Mouse (Mus musculus) neural tube, embryonic 12.5 days (tissue): ENCODE results near the gene Wnt5b. TPM values are rescaled to one million over a fixed set of nuclear protein-coding genes. Genes with fewer than 3 reads are reported as not detected.

Source experiments
- ATAC-seq: fragments of 200-750 bp; cut with Nextera tagmentation; 2 replicates; pipeline ENCODE4 v1.8.0; 2017; ENCODE audit warnings: low read depth, mild to moderate bottlenecking, moderate TSS enrichment, moderate library complexity; ENCODE audit not compliant: low FRiP score
- H3K27ac ChIP-seq: fragments of 300-500 bp; sonication (generic); 2 replicates; pipeline ENCODE4 v1.5.1; 2016
- H3K27me3 ChIP-seq: fragments of 300-500 bp; sonication (generic); replicated peaks from 2 replicates; pipeline ENCODE4 v1.6.1; 2016; ENCODE audit warnings: mild to moderate bottlenecking
- H3K36me3 ChIP-seq: fragments of 300-500 bp; sonication (generic); 2 replicates; pipeline ENCODE4 v1.6.1; 2016; ENCODE audit warnings: mild to moderate bottlenecking
- H3K4me1 ChIP-seq: fragments of 300-500 bp; sonication (generic); 2 replicates; pipeline ENCODE4 v1.6.1; 2016
- H3K4me2 ChIP-seq: fragments of 300-500 bp; sonication (generic); replicated peaks from 2 replicates; pipeline ENCODE4 v1.6.1; 2016; ENCODE audit warnings: mild to moderate bottlenecking
- H3K4me3 ChIP-seq: fragments of 300-500 bp; sonication (generic); 2 replicates; pipeline ENCODE4 v1.5.1; 2016
- H3K9ac ChIP-seq: fragments of 300-500 bp; sonication (generic); 2 replicates; pipeline ENCODE4 v1.6.1; 2016; ENCODE audit warnings: mild to moderate bottlenecking
- H3K9me3 ChIP-seq: fragments of 300-500 bp; sonication (generic); 2 replicates; pipeline ENCODE4 v1.6.1; 2016; ENCODE audit warnings: mild to moderate bottlenecking
- WGBS: fragments of 180-500 bp; shearing (Covaris S2); methylation state at CpG from one replicate; pipeline ENCODE4 v1.1.7; 2016; 5-methylcytosine and 5-hydroxymethylcytosine counted together
- polyA plus RNA-seq: library from polyadenylated mRNA; unstranded; fragments of >200 nt; fragmentation: Nextera tagmentation; extraction: Ambion mirVana; gene quantifications from 2 replicates; pipeline ENCODE4 v1.2.1, GENCODE M21; 2016

Wnt5b gene
- polyA plus RNA-seq: 6.2 and 8.3 TPM in 2 replicates

GRCm38 (mm10) chr6:119543803-119544517 lies at the start of gene Wnt5b:
Gene Wnt5b (minus strand): TSS chr6:119544347.
- peak within 1 kb of the TSS; percentile 99 for H3K4me2 ChIP-seq
- H3K27me3 ChIP-seq: peaks cover 22% of the 10 kb centered on the region
- peak within 1 kb of the TSS; percentile 78 for H3K9ac ChIP-seq
- peak within 1 kb of the TSS; percentile 77 for H3K4me3 ChIP-seq
- ATAC-seq: peak; percentile 81
- under 1% methylated on average over 95 of the region's 120 CpGs for WGBS
- H3K36me3 ChIP-seq: no peaks in the 10 kb centered on the region
- no peaks in the 10 kb centered on the region for H3K9me3 ChIP-seq
- H3K4me1 ChIP-seq: peaks cover 13% of the 10 kb centered on the region
- H3K27ac ChIP-seq: no peak within 1 kb of the TSS

GRCm38 (mm10) chr6:119590872-119591271 lies 46.7 kb upstream of the Wnt5b start:
- H3K4me3 ChIP-seq: no peak overlapping the region
- H3K9me3 ChIP-seq: no peaks in the 10 kb centered on the region
- no peak for ATAC-seq
- peaks cover 5% of the 10 kb centered on the region; the same call in 1 of the 2 replicates for H3K36me3 ChIP-seq
- 66% methylated on average over 2 of the region's 2 CpGs for WGBS
- H3K4me2 ChIP-seq: no peak overlapping the region
- no peak overlapping the region for H3K27ac ChIP-seq
- H3K4me1 ChIP-seq: peaks cover 4% of the 10 kb centered on the region
- no peak overlapping the region for H3K9ac ChIP-seq
- H3K27me3 ChIP-seq: no peaks in the 10 kb centered on the region

- ATAC-seq: no peak
- H3K9ac ChIP-seq: no peak overlapping the region
- no peaks in the 10 kb centered on the region for H3K9me3 ChIP-seq
- no peak overlapping the region for H3K4me3 ChIP-seq
- H3K4me2 ChIP-seq: no peak overlapping the region
- H3K27ac ChIP-seq: no peak overlapping the region
- H3K4me1 ChIP-seq: peaks cover 4% of the 10 kb centered on the region
- 87% methylated on average over 2 of the region's 2 CpGs for WGBS
- no peaks in the 10 kb centered on the region for H3K27me3 ChIP-seq
- H3K36me3 ChIP-seq: no peaks in the 10 kb centered on the region; the same call in 1 of the 2 replicates
Measured at GRCm38 (mm10) chr6:119587897-119588296, 43.8 kb upstream of the Wnt5b start.

- Histone ChIP-seq H3K27me3 (no peaks in the 10 kb centered on the region), H3K27ac (no peak overlapping the region), H3K36me3 (no peaks in the 10 kb centered on the region; the same call in 1 of the 2 replicates), H3K9me3 (no peaks in the 10 kb centered on the region), H3K4me1 (peaks cover 4% of the 10 kb centered on the region), H3K4me3 (no peak overlapping the region), H3K9ac (no peak overlapping the region), H3K4me2 (no peak overlapping the region)
- ATAC-seq: no peak
Measured at GRCm38 (mm10) chr6:119587454-119587853, 43.3 kb upstream of the Wnt5b start.

GRCm38 (mm10) chr6:119585652-119586375 lies 41.7 kb upstream of the Wnt5b start:
- no peaks in the 10 kb centered on the region for H3K36me3 ChIP-seq
- no peak overlapping the region for H3K4me2 ChIP-seq
- H3K27me3 ChIP-seq: no peaks in the 10 kb centered on the region
- H3K9ac ChIP-seq: no peak overlapping the region
- H3K9me3 ChIP-seq: no peaks in the 10 kb centered on the region
- 76% methylated on average over 5 of the region's 5 CpGs for WGBS
- no peak for ATAC-seq
- H3K4me3 ChIP-seq: no peak overlapping the region
- H3K4me1 ChIP-seq: peaks cover 4% of the 10 kb centered on the region
- no peak overlapping the region for H3K27ac ChIP-seq

- ATAC-seq: no peak
- 13% methylated on average over 1 of the region's 1 CpGs for WGBS
- peaks cover 4% of the 10 kb centered on the region for H3K4me1 ChIP-seq
- H3K27ac ChIP-seq: no peak overlapping the region
- no peaks in the 10 kb centered on the region for H3K36me3 ChIP-seq
- H3K27me3 ChIP-seq: no peaks in the 10 kb centered on the region
- no peaks in the 10 kb centered on the region for H3K9me3 ChIP-seq
- H3K4me2 ChIP-seq: no peak overlapping the region
- H3K9ac ChIP-seq: no peak overlapping the region
- H3K4me3 ChIP-seq: no peak overlapping the region
Measured at GRCm38 (mm10) chr6:119584061-119584460, 39.9 kb upstream of the Wnt5b start.

GRCm38 (mm10) chr6:119583165-119583564 lies 39.0 kb upstream of the Wnt5b start:
- WGBS: 93% methylated on average over 5 of the region's 5 CpGs
- Histone ChIP-seq H3K27me3 (no peaks in the 10 kb centered on the region), H3K4me1 (peaks cover 4% of the 10 kb centered on the region), H3K4me2 (no peak overlapping the region), H3K4me3 (no peak overlapping the region), H3K9me3 (no peaks in the 10 kb centered on the region), H3K9ac (no peak overlapping the region), H3K36me3 (no peaks in the 10 kb centered on the region), H3K27ac (no peak overlapping the region)
- no peak for ATAC-seq

- H3K9ac ChIP-seq: no peak overlapping the region
- no peak overlapping the region for H3K27ac ChIP-seq
- H3K27me3 ChIP-seq: no peaks in the 10 kb centered on the region
- peaks cover 27% of the 10 kb centered on the region for H3K36me3 ChIP-seq
- ATAC-seq: no peak
- 94% methylated on average over 4 of the region's 4 CpGs for WGBS
- no peaks in the 10 kb centered on the region for H3K4me1 ChIP-seq
- no peaks in the 10 kb centered on the region for H3K9me3 ChIP-seq
- H3K4me2 ChIP-seq: no peak overlapping the region
- H3K4me3 ChIP-seq: no peak overlapping the region
Measured at GRCm38 (mm10) chr6:119576706-119577105, 32.6 kb upstream of the Wnt5b start.

GRCm38 (mm10) chr6:119575331-119575730 lies 31.2 kb upstream of the Wnt5b start:
- Histone ChIP-seq H3K4me2 (no peak overlapping the region), H3K27ac (no peak overlapping the region), H3K4me3 (no peak overlapping the region), H3K9ac (no peak overlapping the region), H3K9me3 (no peaks in the 10 kb centered on the region), H3K4me1 (no peaks in the 10 kb centered on the region), H3K27me3 (no peaks in the 10 kb centered on the region), H3K36me3 (peaks cover 27% of the 10 kb centered on the region)
- ATAC-seq: no peak
- WGBS: 96% methylated on average over 12 of the region's 12 CpGs

GRCm38 (mm10) chr6:119572296-119572695 lies 28.1 kb upstream of the Wnt5b start:
- Histone ChIP-seq H3K27me3 (no peaks in the 10 kb centered on the region), H3K36me3 (peaks cover 27% of the 10 kb centered on the region), H3K4me2 (no peak overlapping the region), H3K27ac (no peak overlapping the region), H3K4me3 (no peak overlapping the region), H3K9me3 (no peaks in the 10 kb centered on the region), H3K9ac (no peak overlapping the region), H3K4me1 (no peaks in the 10 kb centered on the region)
- ATAC-seq: no peak
- 83% methylated on average over 7 of the region's 7 CpGs for WGBS

- no peak overlapping the region for H3K4me3 ChIP-seq
- no peaks in the 10 kb centered on the region for H3K27me3 ChIP-seq
- H3K4me1 ChIP-seq: no peaks in the 10 kb centered on the region
- no peak overlapping the region for H3K9ac ChIP-seq
- no peak overlapping the region for H3K4me2 ChIP-seq
- no peaks in the 10 kb centered on the region for H3K9me3 ChIP-seq
- 84% methylated on average over 4 of the region's 4 CpGs for WGBS
- H3K27ac ChIP-seq: no peak overlapping the region
- ATAC-seq: no peak
- peaks cover 27% of the 10 kb centered on the region for H3K36me3 ChIP-seq
Measured at GRCm38 (mm10) chr6:119570797-119571196, 26.6 kb upstream of the Wnt5b start.

- no peak overlapping the region for H3K4me2 ChIP-seq
- H3K27me3 ChIP-seq: no peaks in the 10 kb centered on the region
- no peak overlapping the region for H3K4me3 ChIP-seq
- H3K9me3 ChIP-seq: no peaks in the 10 kb centered on the region
- H3K36me3 ChIP-seq: peaks cover 9% of the 10 kb centered on the region; the same call in 1 of the 2 replicates
- WGBS: 88% methylated on average over 2 of the region's 2 CpGs
- H3K4me1 ChIP-seq: no peaks in the 10 kb centered on the region
- no peak for ATAC-seq
- H3K9ac ChIP-seq: no peak overlapping the region
- no peak overlapping the region for H3K27ac ChIP-seq
Measured at GRCm38 (mm10) chr6:119568339-119568738, 24.2 kb upstream of the Wnt5b start.
